Mouse (Mus musculus): ENCODE measurements around the gene Itgb5.

DNA sequence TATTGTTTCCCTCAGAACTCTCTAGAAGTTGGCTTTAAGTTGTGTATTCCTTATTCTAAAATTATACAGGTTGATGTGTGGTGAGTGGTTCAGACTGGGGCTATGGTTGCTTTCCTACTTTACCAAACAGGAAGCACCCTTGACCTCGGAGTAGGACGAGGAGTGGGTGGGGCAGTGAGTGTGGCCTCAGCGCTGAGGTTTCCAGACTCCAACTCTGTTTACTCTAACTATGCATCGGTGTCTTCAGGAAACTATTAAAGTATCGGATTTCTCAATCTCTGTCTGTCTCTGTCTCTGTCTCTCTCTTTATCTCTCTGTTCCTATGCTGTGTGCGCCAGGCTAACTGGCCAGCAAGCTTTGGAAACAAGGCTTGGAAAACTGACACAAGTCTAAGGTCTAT, 57.2 kb downstream of the Itgb5 start:
- TF ChIP-seq CHD2 (IDR thresholded peaks at IDR 0.05; ENCODE audit: low read length): no peak
- no peak for TF ChIP-seq E2F4 (IDR thresholded peaks at IDR 0.05; ENCODE audit: insufficient replicate concordance, low read depth, low read length)
- TF ChIP-seq CTCF (conservative IDR thresholded peaks at IDR 0.05 in 1 of 2, IDR thresholded peaks at IDR 0.05 in 1 of 2; ENCODE audit: low read depth in 2 of 2, low read length in 2 of 2): no peak
- TF ChIP-seq RAD21 (IDR thresholded peaks at IDR 0.05; ENCODE audit: low read depth, low read length): no peak
- TF ChIP-seq ZKSCAN1 (IDR thresholded peaks at IDR 0.05; ENCODE audit: borderline replicate concordance, low read depth, low read length): no peak
- no peak for TF ChIP-seq UBTF (IDR thresholded peaks at IDR 0.05; ENCODE audit: low read depth, low read length)
- no peak for TF ChIP-seq ELF1 (IDR thresholded peaks at IDR 0.05; ENCODE audit: low read depth, low read length)
- TF ChIP-seq ZNF384 (IDR thresholded peaks at IDR 0.05; ENCODE audit: low read depth, low read length): no peak

Data from CH12.LX (cell line).